Mouse (Mus musculus) heart, postnatal 0 days (tissue): ENCODE results near the gene Fgf4. TPM values are rescaled to one million over a fixed set of nuclear protein-coding genes. Genes with fewer than 3 reads are reported as not detected.

Experiments
- ATAC-seq: fragments of 200-750 bp; cut with Nextera tagmentation; 2 replicates; pipeline ENCODE4 v1.8.0; 2017; ENCODE audit warnings: low read depth, moderate number of reproducible peaks, moderate library complexity; ENCODE audit not compliant: insufficient read depth
- DNase-seq: peaks from one replicate; pipeline ENCODE4 v3.0.0-alpha.2; 2016; ENCODE audit warnings: low spot score
- H3K27ac ChIP-seq: fragments of 300-500 bp; sonication (generic); 2 replicates; pipeline ENCODE4 v1.5.1; 2014; ENCODE audit warnings: low read depth, mild to moderate bottlenecking
- H3K27me3 ChIP-seq: fragments of 300-500 bp; sonication (generic); 2 replicates; pipeline ENCODE4 v1.6.1; 2014; ENCODE audit warnings: low read length, mixed read lengths; ENCODE audit not compliant: control insufficient read depth, insufficient read depth
- H3K36me3 ChIP-seq: fragments of 300-500 bp; sonication (generic); replicated peaks from 2 replicates; pipeline ENCODE4 v1.6.1; 2014; ENCODE audit warnings: low read length, mixed read lengths; ENCODE audit not compliant: control insufficient read depth, insufficient read depth
- H3K4me1 ChIP-seq: fragments of 300-500 bp; sonication (generic); 2 replicates; pipeline ENCODE4 v1.6.1; 2014; ENCODE audit warnings: antibody characterized with exemption; ENCODE audit not compliant: control insufficient read depth, insufficient read depth
- H3K4me2 ChIP-seq: fragments of 300-500 bp; sonication (generic); 2 replicates; pipeline ENCODE4 v1.6.1; 2014; ENCODE audit warnings: low read depth, mild to moderate bottlenecking, low read length, moderate library complexity
- H3K4me3 ChIP-seq: fragments of 300-500 bp; sonication (generic); 2 replicates; pipeline ENCODE4 v1.5.1; 2014; ENCODE audit warnings: low read depth, low read length
- H3K9ac ChIP-seq: fragments of 300-500 bp; sonication (generic); replicated peaks from 2 replicates; pipeline ENCODE4 v1.6.1; 2014; ENCODE audit warnings: low read depth, low read length, mixed read lengths
- H3K9me3 ChIP-seq: fragments of 300-500 bp; sonication (generic); replicated peaks from 2 replicates; pipeline ENCODE4 v1.6.1; 2016; ENCODE audit warnings: low read length; ENCODE audit not compliant: control insufficient read depth
- CTCF ChIP-seq: IDR thresholded peaks from 2 replicates; pipeline ENCODE4 v1.5.1; 2016; ENCODE audit warnings: antibody characterized with exemption, control low read depth, low read depth
- EP300 ChIP-seq: IDR thresholded peaks from 2 replicates; pipeline ENCODE4 v1.6.1; 2016; ENCODE audit warnings: antibody characterized with exemption, low read depth
- WGBS: fragments of 180-500 bp; shearing (Covaris S2); extraction: QIAGEN DNeasy Blood & Tissue Kit; methylation state at CpG from one replicate; pipeline ENCODE4 v1.1.7; 2014; 5-methylcytosine and 5-hydroxymethylcytosine counted together
- polyA plus RNA-seq: library from polyadenylated mRNA; unstranded; fragments of >200 nt; fragmentation: Nextera tagmentation; extraction: Ambion mirVana; gene quantifications from 2 replicates; pipeline ENCODE4 v1.2.1, GENCODE M21; 2015
- total RNA-seq: library from RNA; depleted of rRNA; stranded (reverse); fragments of >200 nt; gene quantifications from 2 replicates; pipeline ENCODE4 v1.2.3, GENCODE M21; 2014; ENCODE audit warnings: low replicate concordance

The Fgf4 gene
- total and polyA plus RNA-seq, 2 experiments from 2014 or later: not detected

DNA sequence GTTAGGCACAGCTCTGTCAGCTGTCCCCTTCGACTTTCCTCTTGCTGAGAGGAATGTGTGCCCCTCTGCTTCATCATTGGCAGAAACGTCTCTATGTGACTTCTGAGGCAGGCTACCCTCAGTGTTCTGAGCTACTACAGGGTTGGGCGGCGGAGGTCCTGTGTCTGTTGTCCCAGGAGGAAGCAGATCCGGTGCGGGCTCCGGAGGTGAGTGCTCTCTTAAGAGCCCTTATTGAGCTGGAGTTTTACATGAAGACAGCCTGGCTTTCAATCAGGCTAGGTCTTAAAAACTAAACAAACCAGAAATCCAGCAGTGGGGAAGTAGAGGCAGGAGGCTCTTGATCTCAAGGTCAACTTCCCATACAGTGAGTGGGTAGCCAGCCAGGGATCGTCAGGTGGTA, 20.4 kb downstream of the Fgf4 start:
- TF ChIP-seq CTCF (no peak), EP300 (no peak)
- no peaks in the 10 kb centered on the region for H3K9me3 ChIP-seq
- H3K27me3 ChIP-seq: peaks cover 47% of the 10 kb centered on the region
- no peak overlapping the region for H3K4me3 ChIP-seq
- H3K9ac ChIP-seq: no peak overlapping the region
- ATAC-seq (no peak), DNase-seq (no peak)
- no peak overlapping the region for H3K27ac ChIP-seq
- no peak overlapping the region for H3K4me2 ChIP-seq
- peaks cover under 1% of the 10 kb centered on the region; the same call in 1 of the 2 replicates for H3K4me1 ChIP-seq
- H3K36me3 ChIP-seq: no peaks in the 10 kb centered on the region
- WGBS: 68% methylated on average over 8 of the region's 8 CpGs

DNA sequence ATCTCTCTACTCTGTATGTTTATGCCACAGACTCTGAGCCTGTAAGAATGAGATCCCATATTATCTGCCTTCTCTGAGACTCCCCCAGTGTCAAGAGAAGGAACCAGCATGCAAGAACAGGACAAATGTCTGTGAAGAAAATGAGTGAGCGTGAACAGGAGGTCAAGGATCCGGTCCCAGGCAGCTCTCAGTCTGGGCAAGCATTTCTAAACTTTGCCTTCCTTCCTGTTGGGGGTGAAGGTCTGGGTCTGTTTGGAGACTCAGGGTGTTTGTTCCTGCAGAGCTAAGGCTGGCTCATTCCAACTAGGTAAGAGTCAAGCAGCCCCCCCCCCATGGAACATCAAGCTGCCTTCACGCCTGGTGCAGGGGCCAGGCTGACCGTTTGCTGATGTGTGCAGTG, 25.3 kb downstream of the Fgf4 start:
- H3K27me3 ChIP-seq: 0 out of 2 replicates have a peak, but pooled peaks cover 6% of the 10 kb centered on the region
- peaks cover 9% of the 10 kb centered on the region; the same call in 1 of the 2 replicates for H3K4me1 ChIP-seq
- TF ChIP-seq EP300 (no peak), CTCF (no peak)
- no peaks in the 10 kb centered on the region for H3K9me3 ChIP-seq
- ATAC-seq (no peak), DNase-seq (no peak)
- no peak overlapping the region for H3K27ac ChIP-seq
- H3K9ac ChIP-seq: no peak overlapping the region
- WGBS: 64% methylated on average over 4 of the region's 4 CpGs
- H3K4me3 ChIP-seq: no peak overlapping the region
- no peak overlapping the region for H3K4me2 ChIP-seq
- H3K36me3 ChIP-seq: no peaks in the 10 kb centered on the region

- no peak for DNase-seq
- H3K9ac ChIP-seq: no peak overlapping the region
- H3K4me3 ChIP-seq: no peak overlapping the region
- no peak overlapping the region for H3K4me2 ChIP-seq
- H3K27me3 ChIP-seq: 0 out of 2 replicates have a peak, but pooled peaks cover 4% of the 10 kb centered on the region
- peaks cover 9% of the 10 kb centered on the region; the same call in 1 of the 2 replicates for H3K4me1 ChIP-seq
- no peak overlapping the region for H3K27ac ChIP-seq
- no peak for TF ChIP-seq CTCF
- TF ChIP-seq EP300: no peak
- ATAC-seq: no peak
- no peaks in the 10 kb centered on the region for H3K36me3 ChIP-seq
- H3K9me3 ChIP-seq: no peaks in the 10 kb centered on the region
- 76% methylated on average over 4 of the region's 4 CpGs for WGBS
These were observed 26.0 kb downstream of the Fgf4 start for GRCm38 (mm10) chr7:144873160-144873559.

DNA sequence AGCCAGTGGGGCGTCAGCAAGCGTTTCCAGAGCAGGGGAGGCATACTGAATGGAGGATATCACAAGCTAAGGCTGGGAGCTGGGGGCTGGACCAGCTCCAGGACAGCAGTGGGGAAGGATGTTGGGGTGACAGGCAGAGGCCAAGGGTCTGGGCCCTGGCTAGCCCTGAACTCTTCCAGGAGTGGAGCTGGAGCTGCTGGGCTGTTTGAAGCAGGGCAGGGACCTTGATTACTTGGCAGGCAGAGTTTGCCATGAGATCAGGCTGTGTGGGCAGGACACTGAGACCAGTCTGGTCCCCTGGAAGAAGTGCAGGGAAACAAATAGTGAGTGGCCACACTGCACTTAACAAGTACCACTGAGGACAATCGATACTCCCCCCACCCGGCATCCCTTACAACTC, 27.1 kb downstream of the Fgf4 start:
- DNase-seq (no peak), ATAC-seq (no peak)
- H3K4me3 ChIP-seq: no peak overlapping the region
- no peaks in the 10 kb centered on the region for H3K9me3 ChIP-seq
- H3K9ac ChIP-seq: no peak overlapping the region
- H3K36me3 ChIP-seq: no peaks in the 10 kb centered on the region
- H3K27ac ChIP-seq: no peak overlapping the region
- WGBS: 57% methylated on average over 4 of the region's 4 CpGs
- H3K4me1 ChIP-seq: peaks cover 9% of the 10 kb centered on the region; the same call in 1 of the 2 replicates
- TF ChIP-seq CTCF (no peak), EP300 (no peak)
- H3K4me2 ChIP-seq: no peak overlapping the region
- 0 out of 2 replicates have a peak, but pooled peaks cover 4% of the 10 kb centered on the region for H3K27me3 ChIP-seq

- H3K36me3 ChIP-seq: no peaks in the 10 kb centered on the region
- no peak overlapping the region for H3K4me2 ChIP-seq
- no peaks in the 10 kb centered on the region for H3K9me3 ChIP-seq
- TF ChIP-seq CTCF (no peak), EP300 (no peak)
- ATAC-seq: no peak
- H3K27ac ChIP-seq: no peak overlapping the region
- H3K4me3 ChIP-seq: no peak overlapping the region
- no peak for DNase-seq
- 0 out of 2 replicates have a peak, but pooled peaks cover 4% of the 10 kb centered on the region for H3K27me3 ChIP-seq
- WGBS: 97% methylated on average over 1 of the region's 1 CpGs
- peaks cover 3% of the 10 kb centered on the region; the same call in 1 of the 2 replicates for H3K4me1 ChIP-seq
- H3K9ac ChIP-seq: no peak overlapping the region
These were observed 31.2 kb downstream of the Fgf4 start for GRCm38 (mm10) chr7:144878401-144878800.

- Histone ChIP-seq H3K9ac (no peak overlapping the region), H3K4me3 (no peak overlapping the region), H3K27me3 (0 out of 2 replicates have a peak, but pooled peaks cover 1% of the 10 kb centered on the region), H3K4me1 (no peaks in the 10 kb centered on the region), H3K4me2 (no peak overlapping the region), H3K27ac (no peak overlapping the region), H3K36me3 (no peaks in the 10 kb centered on the region), H3K9me3 (no peaks in the 10 kb centered on the region)
- no peak for ATAC-seq
- no peak for DNase-seq
- 41% methylated on average over 2 of the region's 2 CpGs for WGBS
- TF ChIP-seq CTCF: no peak
These were observed 35.9 kb downstream of the Fgf4 start for GRCm38 (mm10) chr7:144883106-144883505.
